Mouse (Mus musculus): ENCODE measurements around the gene Sh3gl1. TPM values are rescaled to one million over a fixed set of nuclear protein-coding genes. Genes with fewer than 3 reads are reported as not detected.

The Sh3gl1 gene
- total and polyA plus RNA-seq, 2 experiments from 2014 or later: 64.1 to 84.8 TPM

DNA sequence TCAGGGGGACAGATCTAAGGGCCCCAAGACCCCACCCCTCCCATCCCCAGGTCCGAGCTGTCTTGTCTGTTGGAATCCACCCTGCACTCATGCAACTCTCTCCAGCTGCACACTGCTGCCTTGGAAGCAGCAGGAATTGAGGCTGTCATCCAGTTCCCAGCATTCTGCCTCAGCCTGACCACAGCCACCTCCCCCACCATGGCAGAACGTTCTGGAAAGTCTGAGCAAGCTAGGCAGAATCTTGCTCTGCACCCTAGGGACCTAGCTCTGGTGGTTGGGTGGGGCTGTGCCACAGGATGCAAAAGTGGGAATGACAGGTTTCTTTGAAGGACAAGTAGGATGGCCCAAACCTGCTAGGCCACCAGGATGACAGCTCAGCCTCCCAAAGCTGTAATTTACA lies 12.0 kb downstream of the Sh3gl1 start:
- no peak overlapping the region for H3K4me3 ChIP-seq (ENCODE audit: low read depth, low read length)
- no peak overlapping the region for H3K27ac ChIP-seq (ENCODE audit: low read depth, low read length)
- ATAC-seq (ENCODE audit: low FRiP score) (no peak), DNase-seq (ENCODE audit: low spot score) (no peak)
- WGBS: 64% methylated on average over 2 of the region's 2 CpGs
- 0 out of 2 replicates have a peak, but pooled peaks cover 3% of the 10 kb centered on the region for H3K4me1 ChIP-seq (ENCODE audit: insufficient read depth, low read length)
- H3K27me3 ChIP-seq (ENCODE audit: insufficient read depth, low read length): no peaks in the 10 kb centered on the region
- peaks cover 14% of the 10 kb centered on the region for H3K36me3 ChIP-seq (ENCODE audit: insufficient read depth, low read length)
- H3K4me2 ChIP-seq (ENCODE audit: low read depth, low read length, poor library complexity, severe bottlenecking): no peak overlapping the region
- H3K9ac ChIP-seq (replicated peaks; ENCODE audit: low read length, poor library complexity, severe bottlenecking): no peak overlapping the region
- no peak for TF ChIP-seq CTCF (IDR thresholded peaks at IDR 0.05)
- H3K9me3 ChIP-seq (ENCODE audit: low read length): no peaks in the 10 kb centered on the region

DNA sequence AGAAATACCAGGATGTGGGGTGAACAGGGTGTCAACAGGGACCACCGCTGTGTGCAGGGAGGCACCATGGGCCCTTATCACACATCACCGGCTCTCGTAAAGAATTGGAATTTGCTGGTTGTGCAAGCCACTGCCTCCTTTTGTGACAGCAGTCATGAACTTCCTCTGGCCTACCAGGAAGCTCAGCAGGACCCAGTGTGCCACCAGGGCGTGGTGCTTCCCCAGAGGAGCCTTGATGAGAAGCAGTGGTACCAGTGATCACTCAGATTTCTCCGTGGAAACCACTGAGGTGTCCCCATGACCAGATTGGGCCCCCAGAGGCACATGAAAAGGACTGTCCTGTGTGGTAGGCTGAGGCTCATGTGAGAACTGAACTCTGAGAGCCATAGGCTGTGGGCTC lies 13.0 kb downstream of the Sh3gl1 start:
- no peak overlapping the region for H3K4me2 ChIP-seq (ENCODE audit: low read depth, low read length, poor library complexity, severe bottlenecking)
- H3K27me3 ChIP-seq (ENCODE audit: insufficient read depth, low read length): no peaks in the 10 kb centered on the region
- H3K9ac ChIP-seq (replicated peaks; ENCODE audit: low read length, poor library complexity, severe bottlenecking): no peak overlapping the region
- DNase-seq (ENCODE audit: low spot score) (no peak), ATAC-seq (ENCODE audit: low FRiP score) (no peak)
- no peaks in the 10 kb centered on the region for H3K9me3 ChIP-seq (ENCODE audit: low read length)
- WGBS: 84% methylated on average over 5 of the region's 5 CpGs
- peaks cover 18% of the 10 kb centered on the region for H3K36me3 ChIP-seq (ENCODE audit: insufficient read depth, low read length)
- no peak overlapping the region for H3K27ac ChIP-seq (ENCODE audit: low read depth, low read length)
- TF ChIP-seq CTCF (IDR thresholded peaks at IDR 0.05): no peak
- H3K4me1 ChIP-seq (ENCODE audit: insufficient read depth, low read length): 0 out of 2 replicates have a peak, but pooled peaks cover 3% of the 10 kb centered on the region
- no peak overlapping the region for H3K4me3 ChIP-seq (ENCODE audit: low read depth, low read length)

DNA sequence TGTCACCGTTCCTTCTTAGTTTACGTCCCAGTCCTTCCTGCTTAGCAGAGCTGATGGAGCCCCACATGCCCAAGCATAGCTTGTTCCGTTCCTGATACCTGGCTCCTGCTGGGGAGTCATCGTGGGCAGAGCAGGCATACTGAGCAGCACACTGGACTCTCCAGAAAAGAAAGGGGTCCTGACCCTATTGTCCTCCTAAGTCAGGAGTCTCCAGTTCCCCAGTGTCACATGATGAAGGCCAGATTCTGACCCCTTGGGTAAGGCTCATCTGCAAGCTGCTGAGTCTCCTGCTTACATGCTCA lies 13.5 kb downstream of the Sh3gl1 start:
- 0 out of 2 replicates have a peak, but pooled peaks cover 3% of the 10 kb centered on the region for H3K4me1 ChIP-seq (ENCODE audit: insufficient read depth, low read length)
- H3K36me3 ChIP-seq (ENCODE audit: insufficient read depth, low read length): peaks cover 21% of the 10 kb centered on the region
- H3K9me3 ChIP-seq (ENCODE audit: low read length): no peaks in the 10 kb centered on the region
- WGBS: 77% methylated on average over 4 of the region's 4 CpGs
- DNase-seq (ENCODE audit: low spot score) (no peak), ATAC-seq (ENCODE audit: low FRiP score) (no peak)
- no peak overlapping the region for H3K9ac ChIP-seq (replicated peaks; ENCODE audit: low read length, poor library complexity, severe bottlenecking)
- no peak overlapping the region for H3K4me2 ChIP-seq (ENCODE audit: low read depth, low read length, poor library complexity, severe bottlenecking)
- 0 out of 2 replicates have a peak overlapping the region, but pooled peaks have one; percentile 43 for H3K27ac ChIP-seq (ENCODE audit: low read depth, low read length)
- TF ChIP-seq CTCF (IDR thresholded peaks at IDR 0.05): no peak
- no peaks in the 10 kb centered on the region for H3K27me3 ChIP-seq (ENCODE audit: insufficient read depth, low read length)
- H3K4me3 ChIP-seq (ENCODE audit: low read depth, low read length): no peak overlapping the region

DNA sequence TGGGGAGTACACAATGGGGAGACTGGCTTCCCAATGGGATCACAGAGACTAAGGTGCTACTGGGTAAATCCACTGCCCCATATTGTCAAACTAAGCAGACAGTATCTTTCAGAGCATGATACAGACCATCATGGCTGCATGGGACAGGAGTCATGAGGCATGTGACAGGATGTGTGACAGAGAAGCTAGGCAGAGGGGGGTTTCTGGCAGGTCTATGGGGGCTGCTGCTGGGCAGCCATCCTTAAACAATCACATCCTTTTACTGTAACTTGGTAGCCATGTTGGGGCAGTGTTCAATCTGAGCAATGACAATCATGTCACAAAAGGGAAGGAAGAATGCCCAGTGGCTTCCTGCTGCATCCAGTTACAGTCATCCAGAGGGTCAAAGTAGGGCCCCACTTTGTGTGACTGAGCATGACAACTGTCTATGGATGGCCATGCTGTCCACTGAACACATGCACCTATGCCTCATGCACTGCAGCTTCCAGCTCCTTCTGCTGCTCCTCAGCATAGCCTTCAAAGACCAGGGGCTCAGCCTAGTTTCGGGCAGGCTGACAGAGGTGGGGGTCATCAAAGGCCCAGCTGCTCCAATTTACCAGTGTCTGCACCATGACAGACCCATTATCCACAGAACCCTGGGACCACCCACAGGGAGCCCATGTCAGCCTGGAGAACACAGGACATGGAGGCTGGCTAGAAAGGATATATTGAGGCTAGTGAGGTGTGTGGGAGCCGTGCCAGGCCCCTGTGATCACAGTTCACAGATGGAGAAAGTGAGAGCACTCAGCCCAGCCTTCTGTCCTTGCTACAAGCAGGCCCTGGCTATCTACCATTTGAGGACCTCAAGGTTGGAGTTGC lies 14.1 kb downstream of the Sh3gl1 start:
- H3K36me3 ChIP-seq (ENCODE audit: insufficient read depth, low read length): peaks cover 27% of the 10 kb centered on the region
- WGBS: 28% methylated on average over 2 of the region's 2 CpGs
- no peak overlapping the region for H3K4me3 ChIP-seq (ENCODE audit: low read depth, low read length)
- H3K4me1 ChIP-seq (ENCODE audit: insufficient read depth, low read length): 0 out of 2 replicates have a peak, but pooled peaks cover 3% of the 10 kb centered on the region
- no peak for DNase-seq (ENCODE audit: low spot score)
- no peak overlapping the region for H3K9ac ChIP-seq (replicated peaks; ENCODE audit: low read length, poor library complexity, severe bottlenecking)
- H3K27me3 ChIP-seq (ENCODE audit: insufficient read depth, low read length): no peaks in the 10 kb centered on the region
- H3K9me3 ChIP-seq (ENCODE audit: low read length): no peaks in the 10 kb centered on the region
- ATAC-seq (ENCODE audit: low FRiP score): no peak
- no peak overlapping the region for H3K4me2 ChIP-seq (ENCODE audit: low read depth, low read length, poor library complexity, severe bottlenecking)
- no peak for TF ChIP-seq CTCF (IDR thresholded peaks at IDR 0.05)
- 0 out of 2 replicates have a peak overlapping the region, but pooled peaks have one; percentile 43 for H3K27ac ChIP-seq (ENCODE audit: low read depth, low read length)

DNA sequence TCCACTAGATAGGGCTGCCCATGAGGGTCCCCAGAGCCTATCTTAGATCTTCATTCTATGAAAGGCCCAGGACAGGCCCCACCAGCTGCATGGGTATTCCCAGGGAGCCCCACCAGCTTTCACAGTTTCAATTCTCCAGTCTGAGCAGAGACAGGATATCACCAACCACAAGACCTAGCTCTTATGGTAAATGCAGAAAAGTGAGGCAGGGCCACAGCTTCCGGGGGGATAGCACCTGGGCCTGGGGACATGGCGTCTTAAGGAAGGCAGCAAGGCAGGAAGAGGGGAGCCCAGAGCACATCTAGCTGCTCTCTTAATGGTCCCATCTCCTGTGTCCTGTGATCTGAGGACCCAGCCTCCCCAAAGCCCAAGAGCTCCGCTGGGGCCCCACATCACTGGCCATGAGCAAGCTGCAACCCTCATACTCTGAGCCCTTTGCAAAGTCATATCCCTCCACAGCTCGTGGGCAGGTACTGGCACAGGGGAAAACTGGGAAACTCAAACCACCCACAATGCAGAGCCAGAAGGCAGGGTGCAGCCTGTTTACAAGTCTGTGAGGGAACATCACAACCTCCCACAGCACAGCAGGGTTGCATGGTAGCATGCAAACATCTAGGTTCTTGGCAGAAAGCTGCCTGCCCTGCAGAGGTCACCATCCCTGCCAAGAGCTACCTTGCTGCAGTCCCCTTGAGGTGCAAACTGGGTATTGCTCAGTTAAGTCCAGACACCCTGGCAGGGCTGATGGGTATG lies 15.1 kb downstream of the Sh3gl1 start:
- Histone ChIP-seq H3K4me1 (ENCODE audit: insufficient read depth, low read length) (0 out of 2 replicates have a peak, but pooled peaks cover 3% of the 10 kb centered on the region), H3K27ac (ENCODE audit: low read depth, low read length) (peak overlapping the region; percentile 27), H3K36me3 (ENCODE audit: insufficient read depth, low read length) (peaks cover 37% of the 10 kb centered on the region), H3K4me3 (ENCODE audit: low read depth, low read length) (no peak overlapping the region), H3K9ac (replicated peaks; ENCODE audit: low read length, poor library complexity, severe bottlenecking) (no peak overlapping the region), H3K9me3 (ENCODE audit: low read length) (no peaks in the 10 kb centered on the region), H3K4me2 (ENCODE audit: low read depth, low read length, poor library complexity, severe bottlenecking) (no peak overlapping the region), H3K27me3 (ENCODE audit: insufficient read depth, low read length) (no peaks in the 10 kb centered on the region)
- no peak for DNase-seq (ENCODE audit: low spot score)
- TF ChIP-seq CTCF (IDR thresholded peaks at IDR 0.05): no peak; the same call in 1 of the 2 replicates
- ATAC-seq (ENCODE audit: low FRiP score): no peak
- WGBS: 91% methylated on average over 4 of the region's 4 CpGs

Measured in midbrain, postnatal 0 days (tissue).